Mouse (Mus musculus): ENCODE measurements at regions not wholly inside any gene's neighbourhood (a gene's known extent, or its start where the extent isn't known, plus 50 kb on each side); places are given as distances from the start of the nearest gene placed in this dataset.

DNA sequence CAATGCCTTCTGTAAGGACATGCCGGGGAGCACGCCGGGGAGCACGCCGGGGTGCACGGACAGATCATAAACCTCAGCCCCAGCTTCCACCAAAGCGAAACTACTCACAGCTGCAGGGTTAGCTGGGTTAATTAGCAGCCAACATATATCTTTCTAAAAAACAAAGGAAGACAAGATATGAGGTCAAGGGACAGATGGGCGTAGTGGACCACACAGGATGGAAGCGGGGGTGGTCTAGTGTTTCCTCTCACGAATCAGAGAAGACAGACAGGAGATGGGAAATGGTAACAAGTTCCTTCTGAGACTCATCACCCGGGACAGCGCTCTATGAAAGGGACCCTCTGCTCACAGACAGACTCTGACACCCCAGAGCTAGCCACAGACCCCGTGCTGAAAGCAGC, 60.0 kb upstream of the Ajap1 start:
- no peaks in the 10 kb centered on the region for H3K9me3 ChIP-seq (replicated peaks; ENCODE audit: control insufficient read depth, low read length)
- H3K9ac ChIP-seq (ENCODE audit: low read depth, low read length) = no peak overlapping the region
- H3K4me2 ChIP-seq (ENCODE audit: low read depth, low read length) = no peak overlapping the region
- WGBS (ENCODE audit: insufficient replicate concordance) = 68% methylated on average over 13 of the region's 13 CpGs
- H3K4me3 ChIP-seq (ENCODE audit: low read depth, low read length) = no peak overlapping the region
- no peak overlapping the region for H3K27ac ChIP-seq (ENCODE audit: low read length)
- no peak for ATAC-seq (ENCODE audit: low read depth)
- no peaks in the 10 kb centered on the region for H3K27me3 ChIP-seq (ENCODE audit: control insufficient read depth, insufficient read depth, low read depth, low read length)
- H3K4me1 ChIP-seq (ENCODE audit: control insufficient read depth, low read depth, low read length) = no peaks in the 10 kb centered on the region
- H3K36me3 ChIP-seq (ENCODE audit: control insufficient read depth, insufficient read depth) = no peaks in the 10 kb centered on the region

DNA sequence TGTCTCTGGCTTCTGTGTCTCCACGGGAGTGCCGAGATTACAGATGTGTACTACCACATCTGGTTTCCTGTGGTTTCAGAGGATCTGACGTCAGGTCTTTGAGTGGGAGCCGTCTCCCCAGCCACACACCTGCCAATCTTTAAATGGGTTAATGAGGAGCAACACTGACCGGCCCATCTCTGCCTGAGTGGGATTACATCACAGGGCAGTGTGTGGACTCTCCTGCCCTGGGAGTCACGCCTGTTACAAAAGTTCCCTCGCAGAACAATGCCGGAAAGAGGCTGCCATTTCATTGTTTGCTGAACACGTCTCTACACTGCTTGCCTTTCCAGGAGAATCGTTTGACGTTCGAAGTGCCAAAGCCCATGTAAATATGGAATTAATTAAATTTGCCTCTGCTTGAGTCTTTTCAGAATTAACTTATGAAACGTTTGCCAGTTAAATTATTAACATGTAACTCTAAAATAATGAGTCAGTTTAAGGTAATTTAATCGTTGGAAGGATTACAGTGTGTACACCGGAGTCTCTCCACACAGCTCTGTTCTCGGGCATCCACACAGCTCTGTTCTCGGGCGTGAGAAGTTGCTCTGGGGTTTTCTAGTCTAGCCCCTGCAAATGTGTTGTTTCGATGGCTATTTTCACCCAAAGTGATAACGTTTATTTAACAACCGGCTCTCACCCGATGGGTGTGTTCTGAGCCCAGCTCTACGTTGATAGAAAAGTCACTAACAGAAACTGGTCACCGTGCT, 61.5 kb upstream of the Ajap1 start:
- no peak for ATAC-seq (ENCODE audit: low read depth)
- Histone ChIP-seq H3K27me3 (ENCODE audit: control insufficient read depth, insufficient read depth, low read depth, low read length) (no peaks in the 10 kb centered on the region), H3K27ac (ENCODE audit: low read length) (no peak overlapping the region), H3K9ac (ENCODE audit: low read depth, low read length) (no peak overlapping the region), H3K4me1 (ENCODE audit: control insufficient read depth, low read depth, low read length) (no peaks in the 10 kb centered on the region), H3K4me2 (ENCODE audit: low read depth, low read length) (no peak overlapping the region), H3K9me3 (replicated peaks; ENCODE audit: control insufficient read depth, low read length) (no peaks in the 10 kb centered on the region), H3K36me3 (ENCODE audit: control insufficient read depth, insufficient read depth) (no peaks in the 10 kb centered on the region), H3K4me3 (ENCODE audit: low read depth, low read length) (no peak overlapping the region)
- WGBS (ENCODE audit: insufficient replicate concordance) = 43% methylated on average over 24 of the region's 24 CpGs

DNA sequence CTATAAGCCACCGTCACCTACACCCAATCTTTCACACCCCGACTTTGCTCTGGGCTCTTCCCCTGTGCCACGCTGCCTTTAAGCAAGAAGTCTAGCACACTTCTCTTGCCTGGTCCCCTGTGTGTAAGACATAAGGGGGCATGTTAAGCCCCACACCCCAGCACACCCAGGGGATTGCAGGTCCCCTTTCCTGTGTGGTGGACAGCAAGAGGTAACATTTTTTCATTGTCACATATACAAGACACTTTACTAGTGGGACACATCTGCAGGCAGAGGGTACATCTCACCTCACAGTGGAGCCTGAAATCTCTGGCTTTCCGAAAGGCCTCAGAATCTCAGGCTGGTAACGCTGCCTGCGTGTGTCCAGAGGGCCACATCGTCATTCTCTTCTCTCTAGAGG, 64.1 kb upstream of the Ajap1 start:
- Histone ChIP-seq H3K4me1 (ENCODE audit: control insufficient read depth, low read depth, low read length) (no peaks in the 10 kb centered on the region), H3K9ac (ENCODE audit: low read depth, low read length) (no peak overlapping the region), H3K36me3 (ENCODE audit: control insufficient read depth, insufficient read depth) (no peaks in the 10 kb centered on the region), H3K4me3 (ENCODE audit: low read depth, low read length) (no peak overlapping the region), H3K27me3 (ENCODE audit: control insufficient read depth, insufficient read depth, low read depth, low read length) (no peaks in the 10 kb centered on the region), H3K9me3 (replicated peaks; ENCODE audit: control insufficient read depth, low read length) (no peaks in the 10 kb centered on the region; the same call in 1 of the 2 replicates), H3K27ac (ENCODE audit: low read length) (no peak overlapping the region), H3K4me2 (ENCODE audit: low read depth, low read length) (no peak overlapping the region)
- no peak for ATAC-seq (ENCODE audit: low read depth)
- WGBS (ENCODE audit: insufficient replicate concordance) = 66% methylated on average over 7 of the region's 7 CpGs

DNA sequence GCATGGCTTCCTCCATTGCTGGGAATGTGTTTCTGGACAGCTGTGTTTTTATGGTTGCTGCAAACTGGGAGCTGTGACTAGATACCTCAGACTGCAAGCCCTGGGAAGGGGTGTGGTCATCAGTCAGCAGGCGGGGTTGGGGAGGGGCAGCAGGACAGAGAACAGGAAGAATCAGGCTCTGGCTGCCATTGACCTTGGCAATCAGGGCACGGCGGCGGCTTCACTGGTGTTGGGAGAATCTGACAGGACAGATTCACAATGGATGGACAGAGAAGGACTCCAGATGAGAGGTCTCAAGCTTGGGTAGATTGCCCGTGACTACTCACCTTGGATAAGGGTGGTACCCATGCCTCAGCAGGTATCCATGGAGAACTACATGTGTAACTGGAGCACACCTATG, 64.5 kb upstream of the Ajap1 start:
- no peak for ATAC-seq (ENCODE audit: low read depth)
- WGBS (ENCODE audit: insufficient replicate concordance) = 62% methylated on average over 5 of the region's 5 CpGs
- H3K4me3 ChIP-seq (ENCODE audit: low read depth, low read length) = no peak overlapping the region

DNA sequence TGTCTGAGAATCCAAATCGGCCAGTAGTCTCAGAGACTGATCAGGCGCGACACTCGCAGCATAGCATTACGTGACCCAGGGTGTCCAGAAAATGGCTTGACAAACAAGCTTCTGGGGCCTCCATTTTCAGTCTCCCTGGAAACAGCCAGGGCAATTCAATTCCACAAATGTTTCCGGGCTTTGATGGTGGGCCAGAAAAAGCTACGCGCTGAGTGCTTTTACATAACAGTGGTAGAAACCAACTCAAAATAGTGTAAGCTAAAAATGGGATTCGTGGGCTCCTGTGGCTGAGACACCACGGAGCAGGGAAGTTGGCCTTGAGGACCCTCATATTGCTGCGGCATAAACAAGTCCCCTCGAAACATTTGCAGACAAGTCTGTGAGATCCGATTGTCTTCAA, 65.3 kb upstream of the Ajap1 start:
- Histone ChIP-seq H3K9ac (ENCODE audit: low read depth, low read length) (no peak overlapping the region), H3K4me2 (ENCODE audit: low read depth, low read length) (no peak overlapping the region), H3K4me1 (ENCODE audit: control insufficient read depth, low read depth, low read length) (no peaks in the 10 kb centered on the region), H3K9me3 (replicated peaks; ENCODE audit: control insufficient read depth, low read length) (no peaks in the 10 kb centered on the region; the same call in 1 of the 2 replicates), H3K4me3 (ENCODE audit: low read depth, low read length) (no peak overlapping the region), H3K27me3 (ENCODE audit: control insufficient read depth, insufficient read depth, low read depth, low read length) (no peaks in the 10 kb centered on the region), H3K27ac (ENCODE audit: low read length) (no peak overlapping the region), H3K36me3 (ENCODE audit: control insufficient read depth, insufficient read depth) (no peaks in the 10 kb centered on the region)
- WGBS (ENCODE audit: insufficient replicate concordance) = 69% methylated on average over 13 of the region's 13 CpGs
- no peak for ATAC-seq (ENCODE audit: low read depth)

More for the DNA sequence above, 64.5 kb upstream of the Ajap1 start:
- Histone ChIP-seq H3K9me3 (replicated peaks; ENCODE audit: control insufficient read depth, low read length) (no peaks in the 10 kb centered on the region; the same call in 1 of the 2 replicates), H3K4me1 (ENCODE audit: control insufficient read depth, low read depth, low read length) (no peaks in the 10 kb centered on the region), H3K27me3 (ENCODE audit: control insufficient read depth, insufficient read depth, low read depth, low read length) (no peaks in the 10 kb centered on the region), H3K27ac (ENCODE audit: low read length) (no peak overlapping the region), H3K9ac (ENCODE audit: low read depth, low read length) (no peak overlapping the region), H3K36me3 (ENCODE audit: control insufficient read depth, insufficient read depth) (no peaks in the 10 kb centered on the region), H3K4me2 (ENCODE audit: low read depth, low read length) (no peak overlapping the region)

DNA sequence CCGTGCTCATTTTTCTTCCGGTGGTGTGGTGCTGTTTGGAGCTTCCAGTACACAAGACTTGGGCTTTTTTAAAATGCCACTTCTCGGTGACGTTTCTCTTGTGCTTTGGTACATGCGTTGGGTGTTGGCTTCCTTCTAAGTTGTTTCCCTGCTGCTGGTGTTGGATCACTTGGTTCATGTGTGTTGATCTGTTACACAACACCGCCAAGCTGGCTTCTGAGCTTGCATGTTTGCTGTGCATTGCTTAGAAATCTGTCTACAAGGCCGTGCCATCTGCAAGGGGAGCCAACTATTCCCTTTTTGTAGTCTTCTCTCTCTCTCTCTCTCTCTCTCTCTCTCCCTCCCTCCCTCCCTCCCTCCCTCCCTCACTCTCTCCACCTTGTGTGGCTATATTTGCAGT, 68.7 kb upstream of the Ajap1 start:
- ATAC-seq (ENCODE audit: low read depth) = no peak
- Histone ChIP-seq H3K27me3 (ENCODE audit: control insufficient read depth, insufficient read depth, low read depth, low read length) (no peaks in the 10 kb centered on the region), H3K4me1 (ENCODE audit: control insufficient read depth, low read depth, low read length) (no peaks in the 10 kb centered on the region), H3K27ac (ENCODE audit: low read length) (no peak overlapping the region), H3K36me3 (ENCODE audit: control insufficient read depth, insufficient read depth) (no peaks in the 10 kb centered on the region), H3K9me3 (replicated peaks; ENCODE audit: control insufficient read depth, low read length) (no peaks in the 10 kb centered on the region; the same call in 1 of the 2 replicates), H3K4me3 (ENCODE audit: low read depth, low read length) (no peak overlapping the region), H3K9ac (ENCODE audit: low read depth, low read length) (no peak overlapping the region), H3K4me2 (ENCODE audit: low read depth, low read length) (no peak overlapping the region)
- WGBS (ENCODE audit: insufficient replicate concordance) = 66% methylated on average over 7 of the region's 7 CpGs

DNA sequence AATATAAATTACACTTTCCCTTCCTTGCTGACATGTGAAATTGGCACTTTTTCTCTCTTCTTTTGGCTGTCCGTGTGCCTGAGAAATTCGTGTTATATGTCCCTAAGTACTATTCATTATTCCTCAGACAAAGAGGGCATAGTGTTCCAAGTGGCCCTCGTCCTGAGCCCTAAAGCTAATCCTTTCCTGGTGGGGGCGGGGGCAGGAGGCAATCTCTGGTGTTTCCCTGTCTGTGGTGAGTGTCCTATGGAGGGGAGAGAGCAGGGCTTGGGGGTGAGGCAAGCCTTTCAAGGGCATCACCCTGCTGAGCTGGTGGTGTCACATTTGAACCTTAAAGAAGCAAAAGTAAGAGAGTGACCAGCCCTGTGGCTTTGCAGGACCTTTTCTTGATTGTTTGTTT, 69.9 kb upstream of the Ajap1 start:
- Histone ChIP-seq H3K9me3 (replicated peaks; ENCODE audit: control insufficient read depth, low read length) (no peaks in the 10 kb centered on the region; the same call in 1 of the 2 replicates), H3K27me3 (ENCODE audit: control insufficient read depth, insufficient read depth, low read depth, low read length) (no peaks in the 10 kb centered on the region), H3K36me3 (ENCODE audit: control insufficient read depth, insufficient read depth) (no peaks in the 10 kb centered on the region), H3K4me3 (ENCODE audit: low read depth, low read length) (no peak overlapping the region), H3K9ac (ENCODE audit: low read depth, low read length) (no peak overlapping the region), H3K4me2 (ENCODE audit: low read depth, low read length) (no peak overlapping the region), H3K4me1 (ENCODE audit: control insufficient read depth, low read depth, low read length) (no peaks in the 10 kb centered on the region), H3K27ac (ENCODE audit: low read length) (no peak overlapping the region)
- no peak for ATAC-seq (ENCODE audit: low read depth)
- WGBS (ENCODE audit: insufficient replicate concordance) = 37% methylated on average over 4 of the region's 4 CpGs

DNA sequence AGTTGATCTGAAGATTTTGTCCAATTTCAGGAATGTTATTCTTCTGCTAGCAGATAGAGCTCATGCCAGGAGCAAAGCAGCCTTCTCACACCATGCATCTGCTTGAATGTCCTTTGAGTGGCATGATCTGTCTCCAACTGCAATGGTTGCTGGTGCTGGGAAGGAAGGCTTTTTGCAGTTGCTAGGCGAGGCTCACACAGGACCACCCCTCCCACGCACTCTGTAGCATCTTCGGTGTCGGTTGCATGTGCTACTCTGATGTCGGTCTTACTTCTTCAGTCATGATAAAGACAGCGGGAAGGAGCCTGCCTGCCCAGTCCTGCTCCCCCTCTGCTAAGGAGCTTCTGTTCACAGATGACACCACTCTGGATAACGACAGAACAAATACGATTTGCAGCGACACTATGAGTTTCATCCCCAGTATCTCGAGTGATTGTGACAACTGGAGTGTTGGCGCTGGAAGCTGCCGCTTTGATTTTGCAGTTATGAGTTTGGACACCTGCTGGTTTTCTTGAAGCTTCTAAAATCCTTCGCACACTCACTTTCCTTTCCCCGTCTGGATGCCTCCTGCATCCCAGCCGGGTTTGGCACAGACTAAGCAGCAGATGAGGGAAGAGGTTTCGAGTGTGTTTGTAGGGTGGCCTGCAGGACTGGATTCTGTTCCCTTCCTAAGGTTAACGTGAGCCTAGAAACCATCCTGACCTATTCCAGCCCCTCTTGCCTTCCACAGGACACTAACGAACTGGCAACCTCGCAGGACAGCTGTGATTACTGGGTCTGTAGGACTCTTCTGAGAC, 75.4 kb upstream of the Ajap1 start:
- H3K4me3 ChIP-seq (ENCODE audit: low read depth, low read length) = no peak overlapping the region
- no peak overlapping the region for H3K4me2 ChIP-seq (ENCODE audit: low read depth, low read length)
- H3K4me1 ChIP-seq (ENCODE audit: control insufficient read depth, low read depth, low read length) = no peaks in the 10 kb centered on the region
- 63% methylated on average over 19 of the region's 19 CpGs for WGBS (ENCODE audit: insufficient replicate concordance)
- no peaks in the 10 kb centered on the region for H3K27me3 ChIP-seq (ENCODE audit: control insufficient read depth, insufficient read depth, low read depth, low read length)
- H3K36me3 ChIP-seq (ENCODE audit: control insufficient read depth, insufficient read depth) = no peaks in the 10 kb centered on the region
- no peak overlapping the region for H3K27ac ChIP-seq (ENCODE audit: low read length)
- H3K9ac ChIP-seq (ENCODE audit: low read depth, low read length) = no peak overlapping the region
- ATAC-seq (ENCODE audit: low read depth) = no peak
- H3K9me3 ChIP-seq (replicated peaks; ENCODE audit: control insufficient read depth, low read length) = no peaks in the 10 kb centered on the region

DNA sequence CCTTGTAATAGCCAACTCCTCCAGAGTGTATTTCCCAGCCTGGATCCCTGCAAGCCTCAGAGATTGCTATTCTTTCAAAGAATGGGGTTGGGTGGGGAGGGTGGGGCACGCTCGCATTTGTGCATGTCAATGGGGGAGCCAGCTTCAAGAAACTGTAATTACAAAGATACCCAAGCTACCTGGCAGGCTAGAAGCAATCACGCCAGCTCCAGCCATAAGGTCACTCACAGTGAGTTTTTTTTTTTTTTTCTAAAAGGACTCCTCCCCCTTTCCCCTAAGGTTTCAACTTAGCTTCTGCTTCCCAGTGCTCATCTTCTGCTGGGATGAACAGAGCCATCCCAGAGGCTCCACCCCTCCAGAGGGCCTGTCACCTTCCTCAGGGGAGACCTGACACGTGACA, 77.0 kb upstream of the Ajap1 start:
- 41% methylated on average over 4 of the region's 4 CpGs for WGBS (ENCODE audit: insufficient replicate concordance)
- Histone ChIP-seq H3K27me3 (ENCODE audit: control insufficient read depth, insufficient read depth, low read depth, low read length) (no peaks in the 10 kb centered on the region), H3K4me2 (ENCODE audit: low read depth, low read length) (no peak overlapping the region), H3K36me3 (ENCODE audit: control insufficient read depth, insufficient read depth) (no peaks in the 10 kb centered on the region), H3K27ac (ENCODE audit: low read length) (no peak overlapping the region), H3K9me3 (replicated peaks; ENCODE audit: control insufficient read depth, low read length) (no peaks in the 10 kb centered on the region), H3K4me1 (ENCODE audit: control insufficient read depth, low read depth, low read length) (no peaks in the 10 kb centered on the region), H3K4me3 (ENCODE audit: low read depth, low read length) (no peak overlapping the region), H3K9ac (ENCODE audit: low read depth, low read length) (no peak overlapping the region)
- no peak for ATAC-seq (ENCODE audit: low read depth)

Data from liver, embryonic 16.5 days (tissue).